Mouse (Mus musculus): ENCODE measurements around the gene Agrn.
A peak's percentile ranks its signal among the peaks of the same experiment; 100 is the strongest.

The Agrn gene

GRCm38 (mm10) chr4:156197131-156197828 is at the start of gene Agrn:
TSS of gene Agrn (minus strand) at chr4:156197488.
- DNase-seq (ENCODE audit: low spot score in 2 of 2), result peak in 1 of 2 experiments; percentile 69

GRCm38 (mm10) chr4:156236651-156237447 is 39.6 kb upstream of the Agrn start:
- no peak for DNase-seq (ENCODE audit: low spot score in 2 of 2)

- DNase-seq (ENCODE audit: low spot score in 2 of 2), result peak; percentile 80 to 89
Observed at GRCm38 (mm10) chr4:156235808-156236533, 38.7 kb upstream of the Agrn start, which contains the start of gene Noc2l. TSS of gene Noc2l (plus strand) at chr4:156236010.

GRCm38 (mm10) chr4:156235360-156235770 is 38.1 kb upstream of the Agrn start:
- DNase-seq (ENCODE audit: low spot score in 2 of 2), result no peak

GRCm38 (mm10) chr4:156234701-156235213 is 37.5 kb upstream of the Agrn start, which contains the start of gene Plekhn1:
TSS of gene Plekhn1 (minus strand) at chr4:156234857.
- peak; percentile 52 to 82 for DNase-seq (ENCODE audit: low spot score in 2 of 2)

GRCm38 (mm10) chr4:156234021-156234501 is 36.8 kb upstream of the Agrn start:
- no peak for DNase-seq (ENCODE audit: low spot score in 2 of 2)

- DNase-seq (ENCODE audit: low spot score in 2 of 2), result no peak
Observed at GRCm38 (mm10) chr4:156228393-156229024, 31.2 kb upstream of the Agrn start.

- DNase-seq (ENCODE audit: low spot score in 2 of 2), result no peak
Observed at GRCm38 (mm10) chr4:156227752-156228392, 30.6 kb upstream of the Agrn start.

- DNase-seq (ENCODE audit: low spot score in 2 of 2), result no peak
Observed at GRCm38 (mm10) chr4:156224276-156224675, 27.0 kb upstream of the Agrn start.

GRCm38 (mm10) chr4:156219936-156220335 is 22.6 kb upstream of the Agrn start:
- DNase-seq (ENCODE audit: low spot score in 2 of 2), result no peak

- no peak for DNase-seq (ENCODE audit: low spot score in 2 of 2)
Observed at GRCm38 (mm10) chr4:156217838-156218237, 20.6 kb upstream of the Agrn start.

GRCm38 (mm10) chr4:156217022-156217669 is 19.9 kb upstream of the Agrn start:
- DNase-seq (ENCODE audit: low spot score in 2 of 2), result no peak

GRCm38 (mm10) chr4:156216196-156216595 is 18.9 kb upstream of the Agrn start:
- no peak for DNase-seq (ENCODE audit: low spot score in 2 of 2)

- DNase-seq (ENCODE audit: low spot score in 2 of 2), result no peak
Observed at GRCm38 (mm10) chr4:156215649-156216048, 18.4 kb upstream of the Agrn start, which contains the start of gene Perm1. TSS of gene Perm1 (plus strand) at chr4:156215868.

- DNase-seq (ENCODE audit: low spot score in 2 of 2), result no peak
Observed at GRCm38 (mm10) chr4:156213134-156213533, 15.8 kb upstream of the Agrn start.

- no peak for DNase-seq (ENCODE audit: low spot score in 2 of 2)
Observed at GRCm38 (mm10) chr4:156209963-156210635, 12.8 kb upstream of the Agrn start.

- DNase-seq (ENCODE audit: low spot score in 2 of 2), result no peak
Observed at GRCm38 (mm10) chr4:156208872-156209271, 11.6 kb upstream of the Agrn start.

- peak in 1 of 2 experiments; percentile 27 for DNase-seq (ENCODE audit: low spot score in 2 of 2)
Observed at GRCm38 (mm10) chr4:156203413-156204131, 6.3 kb upstream of the Agrn start.

GRCm38 (mm10) chr4:156203001-156203412 is 5.7 kb upstream of the Agrn start, which contains the start of gene AW011738:
TSS of gene AW011738 (plus strand) at chr4:156203304.
- DNase-seq (ENCODE audit: low spot score in 2 of 2), result peak in 1 of 2 experiments; percentile 52

Measured in cerebellum, postnatal 4 days (tissue).